Mouse (Mus musculus): Measurements from ENCODE around the gene Tns1. TPM values are rescaled to one million over a fixed set of nuclear protein-coding genes. Genes with fewer than 3 reads are reported as not detected.

The Tns1 gene
- total and polyA plus RNA-seq, 3 experiments, result 0.40 to 3.6 (median 0.89) TPM

GRCm38 (mm10) chr1:74130883-74131659 lies 6.8 kb upstream of the Tns1 start:
- no peaks in the 10 kb centered on the region for H3K79me2 ChIP-seq (replicated peaks; ENCODE audit: control insufficient read depth, extremely low read depth, insufficient read depth, poor library complexity, severe bottlenecking)
- peaks cover 0 to 10% of the 10 kb centered on the region in 2 experiments; a peak in 2 of 4 replicates for H3K4me1 ChIP-seq (ENCODE audit: control insufficient read depth in 1 of 2, insufficient read depth in 2 of 2)
- dilution Hi-C loops (cut with MboI; ENCODE audit: extremely low pct_ligation_motif_present, extremely low pct_unique_long_range_greater_than_20kb, low sequenced_read_pairs), result no loop called here
- no peaks in the 10 kb centered on the region for H3K36me3 ChIP-seq (replicated peaks in 1 of 2; ENCODE audit: control insufficient read depth in 1 of 2, insufficient read depth in 1 of 2, low read length in 1 of 2)
- in situ Hi-C loops (cut with MboI; ENCODE audit: low pct_ligation_motif_present, low pct_unique_long_range_greater_than_20kb, low sequenced_read_pairs), result no loop called here
- H3K9me3 ChIP-seq (replicated peaks; ENCODE audit: low read length), result no peaks in the 10 kb centered on the region
- peaks cover 43% of the 10 kb centered on the region for H3K27me3 ChIP-seq (replicated peaks)
- H3K4me3 ChIP-seq (replicated peaks in 1 of 3; ENCODE audit: low read depth in 2 of 3, low read length in 2 of 3, poor library complexity in 1 of 3), result no peak overlapping the region
- no peak overlapping the region for H3K9ac ChIP-seq (ENCODE audit: insufficient read depth, low read depth)
- H3K4me2 ChIP-seq (ENCODE audit: insufficient read depth, low read depth, poor library complexity, severe bottlenecking), result no peak overlapping the region
- TF ChIP-seq CTCF (conservative IDR thresholded peaks at IDR 0.05 in 1 of 2, IDR thresholded peaks at IDR 0.05 in 1 of 2; ENCODE audit: low read depth in 2 of 2, low read length in 2 of 2) (peak in 1 of 2 experiments; percentile 31; a peak in 2 of 4 replicates), USF2 (conservative IDR thresholded peaks at IDR 0.05; ENCODE audit: low read depth, low read length) (no peak), BHLHE40 (IDR thresholded peaks at IDR 0.05; ENCODE audit: low read depth, low read length) (no peak), CHD2 (IDR thresholded peaks at IDR 0.05; ENCODE audit: low read length) (no peak), TBP (conservative IDR thresholded peaks at IDR 0.05; ENCODE audit: low read depth, low read length) (no peak), TCF12 (IDR thresholded peaks at IDR 0.05; ENCODE audit: low read depth, low read length) (no peak), HCFC1 (IDR thresholded peaks at IDR 0.05; ENCODE audit: low read depth, low read length) (no peak), MEF2A (IDR thresholded peaks at IDR 0.05; ENCODE audit: borderline replicate concordance, low read depth, low read length) (no peak)
- H3K27ac ChIP-seq (ENCODE audit: insufficient read depth, low read depth), result no peak overlapping the region
- no peak for DNase-seq (ENCODE audit: extremely low read depth)

DNA sequence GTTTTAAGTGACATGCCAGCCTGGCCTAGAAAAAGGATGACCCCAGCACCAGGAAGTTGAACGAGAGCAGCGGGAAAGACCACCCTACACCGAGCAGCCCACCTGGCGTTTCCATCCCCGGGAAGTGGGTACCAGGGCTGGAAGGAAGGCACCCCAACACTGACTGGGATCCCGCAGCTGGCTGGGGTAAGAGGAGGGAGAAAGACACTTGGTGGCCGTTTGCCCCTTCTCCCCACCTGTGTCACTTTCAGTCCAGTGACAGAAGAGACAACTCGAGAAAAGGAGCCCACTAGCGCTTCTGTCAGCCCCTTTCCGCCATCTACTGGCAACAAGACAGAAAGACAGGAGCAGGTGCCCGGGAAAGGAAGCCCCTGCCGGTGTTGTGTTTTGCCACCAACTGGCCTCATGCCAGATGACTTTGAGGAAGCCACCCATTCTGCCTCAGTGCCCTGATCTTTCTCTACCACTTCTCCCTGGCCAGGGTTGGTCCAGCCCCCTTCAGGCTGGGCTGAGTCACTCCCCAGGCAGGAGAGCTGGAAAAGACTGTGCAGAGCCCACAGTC lies 823 bp upstream of the Tns1 start, which contains the start of gene Rufy4:
TSS of gene Rufy4 (plus strand) at position 551 of the 562 bp plus-strand sequence.
- Histone ChIP-seq H3K79me2 (replicated peaks; ENCODE audit: control insufficient read depth, extremely low read depth, insufficient read depth, poor library complexity, severe bottlenecking) (no peaks in the 10 kb centered on the region), H3K9me3 (replicated peaks; ENCODE audit: low read length) (no peaks in the 10 kb centered on the region), H3K4me1 (ENCODE audit: control insufficient read depth in 1 of 2, insufficient read depth in 2 of 2) (peaks cover 2 to 10% of the 10 kb centered on the region in 2 experiments; a peak in 2 of 4 replicates), H3K27ac (ENCODE audit: insufficient read depth, low read depth) (no peak within 1 kb of the TSS), H3K4me3 (replicated peaks in 1 of 3; ENCODE audit: low read depth in 2 of 3, low read length in 2 of 3, poor library complexity in 1 of 3) (peak within 1 kb of the TSS in 2 of 3 experiments; percentile 10 to 19), H3K4me2 (ENCODE audit: insufficient read depth, low read depth, poor library complexity, severe bottlenecking) (peak within 1 kb of the TSS; percentile 90), H3K36me3 (replicated peaks in 1 of 2; ENCODE audit: control insufficient read depth in 1 of 2, insufficient read depth in 1 of 2, low read length in 1 of 2) (no peaks in the 10 kb centered on the region), H3K9ac (ENCODE audit: insufficient read depth, low read depth) (no peak within 1 kb of the TSS), H3K27me3 (replicated peaks) (peaks cover 80% of the 10 kb centered on the region)
- in situ Hi-C loops (cut with MboI; ENCODE audit: low pct_ligation_motif_present, low pct_unique_long_range_greater_than_20kb, low sequenced_read_pairs) (no loop called here), dilution Hi-C loops (cut with MboI; ENCODE audit: extremely low pct_ligation_motif_present, extremely low pct_unique_long_range_greater_than_20kb, low sequenced_read_pairs) (no loop called here)
- peak; percentile 78 for DNase-seq (ENCODE audit: extremely low read depth)
- TF ChIP-seq GABPA (IDR thresholded peaks at IDR 0.05; ENCODE audit: insufficient replicate concordance, low read depth, low read length) (no peak), E2F4 (IDR thresholded peaks at IDR 0.05; ENCODE audit: insufficient replicate concordance, low read depth, low read length) (0 out of 2 replicates have a peak, but pooled peaks have one; percentile 33), BHLHE40 (IDR thresholded peaks at IDR 0.05; ENCODE audit: low read depth, low read length) (no peak; the same call in 1 of the 2 replicates), SMC3 (IDR thresholded peaks at IDR 0.05; ENCODE audit: low read depth, low read length) (peak; percentile 73), TCF12 (IDR thresholded peaks at IDR 0.05; ENCODE audit: low read depth, low read length) (0 out of 2 replicates have a peak, but pooled peaks have one; percentile 27), CTCF (conservative IDR thresholded peaks at IDR 0.05 in 1 of 2, IDR thresholded peaks at IDR 0.05 in 1 of 2; ENCODE audit: low read depth in 2 of 2, low read length in 2 of 2) (peak; percentile 45 to 86; a peak in 3 of 4 replicates), ZMIZ1 (IDR thresholded peaks at IDR 0.05; ENCODE audit: low read depth, low read length) (no peak), RAD21 (IDR thresholded peaks at IDR 0.05; ENCODE audit: low read depth, low read length) (peak; percentile 84)

Measured in CH12.LX (cell line).